Mouse (Mus musculus) ES-E14 (cell line): Measurements from ENCODE around the gene Zc3hav1l.

Experiments
- CHD2 ChIP-seq: IDR thresholded peaks from 2 replicates; pipeline ENCODE4 v1.6.1; 2014; ENCODE audit warnings: mild to moderate bottlenecking, low read depth, low read length, inconsistent platforms
- HCFC1 ChIP-seq: IDR thresholded peaks from 2 replicates; pipeline ENCODE4 v1.6.1; 2012; ENCODE audit warnings: low read length, inconsistent platforms, borderline replicate concordance; ENCODE audit not compliant: insufficient read depth
- ZC3H11A ChIP-seq: IDR thresholded peaks from 2 replicates; pipeline ENCODE4 v1.6.1; 2012; ENCODE audit warnings: low read depth, mild to moderate bottlenecking, inconsistent platforms, low read length, borderline replicate concordance

DNA sequence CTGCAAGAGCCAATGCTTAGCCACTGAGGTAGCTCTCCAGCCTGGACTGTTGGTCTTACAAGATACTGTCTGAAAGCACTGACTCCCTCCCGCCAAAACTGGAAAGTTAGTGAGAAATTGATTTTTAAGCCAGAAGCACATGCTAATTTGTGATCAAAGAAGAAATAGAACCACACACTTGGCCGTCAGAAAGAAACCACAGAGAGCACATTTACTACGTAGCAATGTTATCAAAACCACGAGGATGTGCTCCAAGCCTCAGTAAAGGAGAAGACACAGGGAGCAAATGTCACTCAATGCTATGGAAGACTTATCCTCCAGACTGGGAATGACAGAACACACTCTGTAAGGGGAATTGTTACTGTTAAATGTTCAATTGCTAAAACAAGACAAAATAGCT lies 57.6 kb downstream of the Zc3hav1l start:
- no peak for TF ChIP-seq HCFC1
- TF ChIP-seq ZC3H11A: no peak
- TF ChIP-seq CHD2: no peak
